Mouse (Mus musculus): ENCODE results near the gene Tlr2. TPM values are rescaled to one million over a fixed set of nuclear protein-coding genes. Genes with fewer than 3 reads are reported as not detected.

The Tlr2 gene
- total RNA-seq, 2 experiments from 2014 or later = 57.0 to 62.5 TPM

DNA sequence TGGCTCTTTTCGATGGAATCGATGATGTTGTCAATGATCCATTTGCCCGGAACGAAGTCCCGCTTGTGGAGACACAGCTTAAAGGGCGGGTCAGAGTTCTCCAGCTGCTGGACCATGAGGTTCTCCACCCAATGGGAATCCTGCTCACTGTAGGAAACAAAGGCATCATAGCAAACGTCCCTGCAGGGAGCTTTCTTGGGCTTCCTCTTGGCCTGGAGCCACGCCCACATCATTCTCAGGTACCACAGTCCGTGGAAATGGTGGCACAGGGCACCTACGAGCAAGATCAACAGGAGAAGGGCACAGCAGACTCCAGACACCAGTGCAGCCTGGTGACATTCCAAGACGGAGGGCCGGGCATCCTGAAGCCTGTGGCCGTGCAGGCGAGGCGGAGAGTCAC, 4.9 kb downstream of the Tlr2 start:
- no peak for ATAC-seq (ENCODE audit: poor library complexity, severe bottlenecking)

GRCm38 (mm10) chr3:83828145-83828611, 13.4 kb downstream of the Tlr2 start:
- no peak for ATAC-seq (ENCODE audit: poor library complexity, severe bottlenecking)

GRCm38 (mm10) chr3:83827684-83828083, 13.9 kb downstream of the Tlr2 start:
- ATAC-seq (ENCODE audit: poor library complexity, severe bottlenecking) = no peak

GRCm38 (mm10) chr3:83823774-83824173, 17.8 kb downstream of the Tlr2 start:
- ATAC-seq (ENCODE audit: poor library complexity, severe bottlenecking) = peak; percentile 83

- no peak for ATAC-seq (ENCODE audit: poor library complexity, severe bottlenecking)
These were observed 25.1 kb downstream of the Tlr2 start for GRCm38 (mm10) chr3:83816372-83816925.

GRCm38 (mm10) chr3:83812863-83813262, 28.7 kb downstream of the Tlr2 start:
- no peak for ATAC-seq (ENCODE audit: poor library complexity, severe bottlenecking)

GRCm38 (mm10) chr3:83811987-83812386, 29.6 kb downstream of the Tlr2 start:
- ATAC-seq (ENCODE audit: poor library complexity, severe bottlenecking) = peak; percentile 86

- no peak for ATAC-seq (ENCODE audit: poor library complexity, severe bottlenecking)
These were observed 33.1 kb downstream of the Tlr2 start for GRCm38 (mm10) chr3:83808483-83808882.

DNA sequence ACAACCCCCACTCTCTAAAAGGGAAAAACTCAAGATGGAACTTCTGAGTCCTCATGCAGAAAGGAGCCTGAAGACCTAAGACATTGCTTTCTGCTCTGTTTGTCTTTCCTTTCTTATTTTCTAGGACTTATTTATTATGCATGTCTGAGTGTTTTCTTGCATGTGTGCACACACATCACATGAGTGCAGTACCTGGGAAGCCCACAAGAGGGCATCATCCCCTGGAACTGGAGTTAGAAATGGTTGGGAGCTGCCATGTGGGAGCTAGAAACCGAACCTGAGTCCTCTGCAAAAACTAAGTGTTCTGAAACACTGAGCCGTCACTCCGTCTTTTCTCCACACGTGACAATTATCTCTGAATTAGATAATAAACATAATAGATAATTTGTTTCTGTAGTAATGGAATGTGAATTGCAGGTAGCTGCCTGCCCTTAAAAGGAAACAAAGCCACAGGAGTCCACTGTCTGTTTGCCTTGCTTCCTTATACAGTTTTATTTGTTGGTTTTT, 39.9 kb downstream of the Tlr2 start:
- no peak for ATAC-seq (ENCODE audit: poor library complexity, severe bottlenecking)

GRCm38 (mm10) chr3:83799486-83799885, 42.1 kb downstream of the Tlr2 start:
- ATAC-seq (ENCODE audit: poor library complexity, severe bottlenecking) = no peak

GRCm38 (mm10) chr3:83797828-83798227, 43.7 kb downstream of the Tlr2 start:
- peak; percentile 96 for ATAC-seq (ENCODE audit: poor library complexity, severe bottlenecking)

- ATAC-seq (ENCODE audit: poor library complexity, severe bottlenecking) = no peak
These were observed 44.5 kb downstream of the Tlr2 start for GRCm38 (mm10) chr3:83797098-83797497.

DNA sequence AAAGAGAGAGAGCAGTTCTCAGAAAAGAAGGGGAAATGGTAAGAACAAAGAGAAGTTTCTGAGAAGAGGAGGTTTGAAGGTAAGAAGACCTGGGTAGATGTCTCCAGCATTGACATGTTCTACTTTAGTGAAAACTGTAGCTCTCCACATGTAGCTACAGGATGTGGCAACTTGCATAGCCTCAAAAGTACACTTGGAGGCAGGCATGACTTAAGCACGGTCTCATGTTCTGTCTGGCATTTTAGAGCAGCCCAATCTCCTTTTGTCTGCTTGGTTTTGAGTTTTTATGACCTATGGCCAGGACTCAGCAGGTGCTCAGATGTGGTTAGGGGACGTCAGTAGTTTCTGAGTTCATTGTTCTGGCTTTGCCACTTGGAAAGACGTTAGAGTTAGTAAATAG, 50.1 kb downstream of the Tlr2 start:
- no peak for ATAC-seq (ENCODE audit: poor library complexity, severe bottlenecking)

DNA sequence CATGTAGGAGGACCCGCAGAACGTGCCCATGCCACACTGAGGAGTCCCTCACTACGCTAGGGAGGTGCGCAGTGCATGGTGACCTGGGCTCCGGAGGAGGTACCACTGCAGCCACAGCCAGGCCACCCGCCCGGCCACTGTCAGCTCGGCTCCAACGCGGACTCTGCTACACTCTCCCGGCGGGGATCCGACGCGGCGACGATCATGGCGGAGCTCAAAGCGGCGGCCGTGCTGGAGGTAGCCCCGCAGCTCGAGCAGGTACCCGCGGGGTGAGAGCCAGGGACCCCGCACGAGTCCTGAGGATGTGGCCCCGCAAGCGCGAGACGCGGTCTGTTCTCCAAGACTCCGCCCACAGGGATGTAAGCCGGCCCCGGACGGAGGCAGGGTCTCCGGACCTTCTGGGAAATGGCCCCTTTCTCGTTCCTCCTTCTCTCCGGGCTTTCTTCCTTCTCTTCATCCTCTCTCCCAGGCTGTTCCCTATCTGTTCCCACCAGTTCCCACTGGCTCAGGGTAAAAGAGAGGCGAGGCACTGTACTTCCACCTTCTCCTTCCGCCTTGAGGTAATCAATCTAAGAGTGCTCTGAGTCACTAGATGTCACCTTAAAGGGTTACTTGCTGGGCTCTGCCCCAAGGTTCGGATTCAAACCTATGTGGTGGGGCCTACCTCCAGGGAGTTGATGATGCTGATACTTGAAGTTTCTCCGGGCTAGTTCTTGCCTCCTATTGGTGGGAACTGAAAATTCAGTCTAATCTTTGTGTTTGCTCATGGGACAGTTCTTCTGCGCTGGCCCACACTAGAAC, 51.7 kb downstream of the Tlr2 start:
- ATAC-seq (ENCODE audit: poor library complexity, severe bottlenecking) = peak; percentile 66

- no peak for ATAC-seq (ENCODE audit: poor library complexity, severe bottlenecking)
These were observed 53.7 kb downstream of the Tlr2 start for GRCm38 (mm10) chr3:83787776-83788305.

GRCm38 (mm10) chr3:83787086-83787485, 54.5 kb downstream of the Tlr2 start:
- no peak for ATAC-seq (ENCODE audit: poor library complexity, severe bottlenecking)

Other genes with a start within 250 kb of the Tlr2 start
- not detected in 2 replicates for gene Sfrp2, start 75.4 kb downstream of the Tlr2 start, total RNA-seq (2015)
- gene Sfrp2, start 75.4 kb downstream of the Tlr2 start, total RNA-seq (2017) = not detected in 2 replicates
- 40.0 and 63.5 TPM in 2 replicates for gene Tmem131l, start 198.4 kb upstream of the Tlr2 start, total RNA-seq (2015)
- 29.7 and 40.2 TPM in 2 replicates for gene Tmem131l, start 198.4 kb upstream of the Tlr2 start, total RNA-seq (2017)

Measured in megakaryocyte, adult 5-6 weeks (primary cell).